Mouse (Mus musculus): Measurements from ENCODE around the gene Snrpa1. TPM values are rescaled to one million over a fixed set of nuclear protein-coding genes. Genes with fewer than 3 reads are reported as not detected.
"Not testable (repeated sequence)": the region's sequence is repeated elsewhere in the genome, so short reads cannot be mapped to it uniquely, and the experiment has no call there.

Snrpa1 gene
- polyA plus RNA-seq, 1 experiment from 2014 or later: 193 TPM

GRCm38 (mm10) chr7:66046921-66047918 is 11.6 kb upstream of the Snrpa1 start:
- 54% methylated on average over 17 of the region's 17 CpGs for WGBS
- Histone ChIP-seq H3K27ac (replicated peaks) (no peak overlapping the region), H3K27me3 (no peaks in the 10 kb centered on the region), H3K4me1 (0 out of 2 replicates have a peak, but pooled peaks cover 7% of the 10 kb centered on the region), H3K4me2 (replicated peaks) (no peak overlapping the region), H3K36me3 (no peaks in the 10 kb centered on the region), H3K4me3 (no peak overlapping the region), H3K9me3 (no peaks in the 10 kb centered on the region), H3K9ac (replicated peaks) (no peak overlapping the region)
- ATAC-seq (ENCODE audit: low FRiP score, low read depth): no peak

GRCm38 (mm10) chr7:66047975-66048374 is 10.8 kb upstream of the Snrpa1 start:
- WGBS: 77% methylated on average over 4 of the region's 4 CpGs
- Histone ChIP-seq H3K27ac (replicated peaks) (no peak overlapping the region), H3K4me2 (replicated peaks) (no peak overlapping the region), H3K9me3 (no peaks in the 10 kb centered on the region), H3K27me3 (no peaks in the 10 kb centered on the region), H3K4me3 (no peak overlapping the region), H3K36me3 (no peaks in the 10 kb centered on the region), H3K9ac (replicated peaks) (no peak overlapping the region; the same call in 1 of the 2 replicates), H3K4me1 (0 out of 2 replicates have a peak, but pooled peaks cover 7% of the 10 kb centered on the region)
- no peak for ATAC-seq (ENCODE audit: low FRiP score, low read depth)

DNA sequence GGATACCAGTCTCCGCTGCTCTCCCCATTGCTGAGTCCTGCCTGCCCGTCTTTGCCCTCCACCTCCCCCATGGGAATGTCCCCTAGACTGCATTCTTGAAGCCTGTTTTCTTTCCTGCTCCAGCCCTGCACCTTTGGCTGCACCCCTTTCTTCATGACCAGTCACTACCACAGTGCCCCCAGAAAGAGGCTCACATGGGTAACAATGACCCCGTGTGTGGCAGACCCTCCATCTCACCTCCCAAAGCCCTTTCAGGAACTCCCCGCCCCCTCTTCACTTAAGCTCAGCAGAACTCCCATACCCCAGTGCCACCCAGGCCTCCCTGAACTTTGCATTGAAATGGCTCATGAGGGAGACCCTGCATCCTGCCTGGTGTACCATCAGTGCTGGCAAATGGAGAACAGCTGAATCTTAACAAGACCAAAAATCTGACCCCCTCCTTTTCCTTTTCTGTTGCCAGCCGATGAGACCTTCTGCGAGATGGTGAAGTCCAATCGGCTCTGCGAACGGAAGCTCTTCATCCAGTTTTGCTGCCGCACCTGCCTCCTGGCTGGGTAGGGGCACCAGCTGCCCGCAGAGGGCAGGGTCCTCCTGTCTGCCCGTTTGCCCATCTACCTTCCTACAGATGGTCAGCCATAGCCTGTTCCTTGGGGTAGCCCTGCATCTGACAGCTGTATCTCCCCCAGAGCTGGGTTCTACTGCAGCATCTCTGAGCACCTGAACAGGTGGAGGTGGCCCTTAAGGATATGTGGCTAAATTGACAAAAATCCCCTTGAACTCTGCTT is 10.2 kb upstream of the Snrpa1 start:
- no peak overlapping the region; the same call in 1 of the 2 replicates for H3K9ac ChIP-seq (replicated peaks)
- ATAC-seq (ENCODE audit: low FRiP score, low read depth): no peak
- 82% methylated on average over 12 of the region's 12 CpGs for WGBS

DNA sequence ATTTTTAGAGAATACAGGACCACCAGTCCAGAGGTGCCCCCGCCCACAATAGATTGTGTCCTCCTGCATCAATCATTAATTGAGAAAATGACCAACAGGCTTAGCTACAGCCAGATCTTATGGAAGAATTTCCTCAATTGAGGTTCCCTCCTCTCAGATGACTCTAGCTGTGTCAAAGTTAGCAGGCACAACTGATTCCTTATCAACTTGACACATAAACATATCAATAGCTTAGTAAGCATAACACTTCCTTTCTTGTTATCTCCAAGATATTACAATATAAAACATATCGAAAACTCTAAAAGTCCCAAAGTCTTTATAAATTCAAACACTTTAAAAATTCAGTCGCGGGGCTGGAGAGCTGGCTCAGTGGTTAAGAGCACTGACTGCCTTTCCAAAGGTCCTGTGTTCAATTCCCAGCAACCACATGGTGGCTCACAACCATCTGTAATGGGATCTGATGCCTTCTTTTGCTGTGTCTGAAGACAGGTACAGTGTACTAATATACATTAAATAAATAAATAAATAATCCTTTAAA is 4.8 kb upstream of the Snrpa1 start:
- Histone ChIP-seq H3K4me3 (no peak overlapping the region), H3K4me2 (replicated peaks) (no peak overlapping the region), H3K27me3 (peaks cover 10% of the 10 kb centered on the region; the same call in 1 of the 2 replicates), H3K36me3 (no peaks in the 10 kb centered on the region), H3K9ac (replicated peaks) (no peak overlapping the region), H3K9me3 (no peaks in the 10 kb centered on the region), H3K27ac (replicated peaks) (no peak overlapping the region), H3K4me1 (no peaks in the 10 kb centered on the region)
- no peak for ATAC-seq (ENCODE audit: low FRiP score, low read depth)
- 90% methylated on average over 4 of the region's 4 CpGs for WGBS

More for the DNA sequence above, 10.2 kb upstream of the Snrpa1 start:
- Histone ChIP-seq H3K27me3 (no peaks in the 10 kb centered on the region), H3K9me3 (no peaks in the 10 kb centered on the region), H3K4me3 (no peak overlapping the region), H3K27ac (replicated peaks) (no peak overlapping the region), H3K4me1 (0 out of 2 replicates have a peak, but pooled peaks cover 7% of the 10 kb centered on the region), H3K4me2 (replicated peaks) (no peak overlapping the region), H3K36me3 (no peaks in the 10 kb centered on the region)

- not testable (repeated sequence) for H3K27ac ChIP-seq (replicated peaks); H3K4me1 ChIP-seq
- WGBS: 14% methylated on average over 2 of the region's 2 CpGs
These were observed 3.4 kb upstream of the Snrpa1 start for GRCm38 (mm10) chr7:66055356-66055755.

GRCm38 (mm10) chr7:66060066-66060956 is 1.5 kb downstream of the Snrpa1 start:
- Histone ChIP-seq H3K9me3 (no peaks in the 10 kb centered on the region), H3K36me3 (peaks cover 26% of the 10 kb centered on the region), H3K4me2 (replicated peaks) (peak overlapping the region; percentile 88), H3K9ac (replicated peaks) (peak overlapping the region; percentile 93), H3K27ac (replicated peaks) (peak overlapping the region; percentile 73), H3K4me1 (peaks cover 17% of the 10 kb centered on the region), H3K27me3 (peaks cover 10% of the 10 kb centered on the region; the same call in 1 of the 2 replicates), H3K4me3 (peak overlapping the region; percentile 97)
- under 1% methylated on average over 64 of the region's 64 CpGs for WGBS
- ATAC-seq (ENCODE audit: low FRiP score, low read depth): peak; percentile 95

More at GRCm38 (mm10) chr7:66055356-66055755, 3.4 kb upstream of the Snrpa1 start:
- not testable (repeated sequence) for H3K4me2 ChIP-seq (replicated peaks); H3K36me3 ChIP-seq; H3K9ac ChIP-seq (replicated peaks); H3K27me3 ChIP-seq; ATAC-seq (ENCODE audit: low FRiP score, low read depth); H3K4me3 ChIP-seq; H3K9me3 ChIP-seq

- Histone ChIP-seq H3K9ac (replicated peaks) (peak overlapping the region; percentile 93), H3K36me3 (peaks cover 30% of the 10 kb centered on the region), H3K4me1 (peaks cover 17% of the 10 kb centered on the region), H3K4me3 (peak overlapping the region; percentile 97), H3K4me2 (replicated peaks) (peak overlapping the region; percentile 88), H3K9me3 (no peaks in the 10 kb centered on the region), H3K27me3 (peaks cover 10% of the 10 kb centered on the region; the same call in 1 of the 2 replicates), H3K27ac (replicated peaks) (no peak overlapping the region)
- WGBS: 3% methylated on average over 14 of the region's 14 CpGs
- no peak for ATAC-seq (ENCODE audit: low FRiP score, low read depth)
These were observed 2.3 kb downstream of the Snrpa1 start for GRCm38 (mm10) chr7:66061057-66061456.

GRCm38 (mm10) chr7:66076411-66076810 is 17.6 kb downstream of the Snrpa1 start:
- ATAC-seq (ENCODE audit: low FRiP score, low read depth): no peak
- no peak overlapping the region for H3K4me3 ChIP-seq
- no peak overlapping the region for H3K4me2 ChIP-seq (replicated peaks)
- H3K9ac ChIP-seq (replicated peaks): no peak overlapping the region
- H3K36me3 ChIP-seq: peaks cover 54% of the 10 kb centered on the region
- H3K27me3 ChIP-seq: no peaks in the 10 kb centered on the region
- H3K9me3 ChIP-seq: no peaks in the 10 kb centered on the region
- WGBS: 96% methylated on average over 2 of the region's 2 CpGs
- H3K27ac ChIP-seq (replicated peaks): no peak overlapping the region
- peaks cover 15% of the 10 kb centered on the region for H3K4me1 ChIP-seq

- Histone ChIP-seq H3K4me2 (replicated peaks) (peak within 1 kb of the TSS; percentile 85), H3K36me3 (peaks cover 52% of the 10 kb centered on the region), H3K4me3 (peak within 1 kb of the TSS; percentile 61), H3K27me3 (no peaks in the 10 kb centered on the region), H3K27ac (replicated peaks) (peak within 1 kb of the TSS; percentile 76), H3K9me3 (no peaks in the 10 kb centered on the region), H3K4me1 (peaks cover 17% of the 10 kb centered on the region), H3K9ac (replicated peaks) (peak within 1 kb of the TSS; percentile 61)
- ATAC-seq (ENCODE audit: low FRiP score, low read depth): peak; percentile 100
- under 1% methylated on average over 65 of the region's 65 CpGs for WGBS
These were observed 20.8 kb downstream of the Snrpa1 start, which contains the start of gene Selenos for GRCm38 (mm10) chr7:66079364-66080230. Selenos (plus strand) TSS chr7:66079649.

DNA sequence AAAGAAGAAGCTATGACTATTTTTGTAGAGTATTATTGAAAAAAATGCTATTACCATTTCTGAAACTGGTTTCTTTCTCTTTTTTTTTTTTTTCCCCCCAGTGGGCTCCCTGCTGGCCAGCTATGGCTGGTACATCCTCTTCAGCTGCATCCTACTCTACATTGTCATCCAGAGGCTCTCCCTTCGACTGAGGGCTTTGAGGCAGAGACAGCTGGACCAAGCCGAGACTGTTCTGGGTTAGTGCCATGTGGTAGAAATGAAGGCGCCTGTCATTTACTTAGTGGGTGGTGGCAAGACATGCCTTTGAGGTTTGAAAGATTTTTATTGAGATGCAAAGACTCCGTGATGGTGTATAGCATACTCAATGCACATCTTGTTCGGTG is 21.4 kb downstream of the Snrpa1 start:
- no peak overlapping the region for H3K27ac ChIP-seq (replicated peaks)
- WGBS: 45% methylated on average over 5 of the region's 5 CpGs
- H3K9ac ChIP-seq (replicated peaks): peak overlapping the region; percentile 61
- ATAC-seq (ENCODE audit: low FRiP score, low read depth): no peak
- peak overlapping the region; percentile 61 for H3K4me3 ChIP-seq
- H3K27me3 ChIP-seq: no peaks in the 10 kb centered on the region
- peak overlapping the region; percentile 85 for H3K4me2 ChIP-seq (replicated peaks)
- H3K36me3 ChIP-seq: peaks cover 51% of the 10 kb centered on the region
- H3K9me3 ChIP-seq: no peaks in the 10 kb centered on the region
- H3K4me1 ChIP-seq: peaks cover 17% of the 10 kb centered on the region

All from midbrain, embryonic 12.5 days (tissue).